Mouse (Mus musculus) hindbrain, embryonic 16.5 days (tissue): Measurements from ENCODE around the gene Magi1. TPM values are rescaled to one million over a fixed set of nuclear protein-coding genes. Genes with fewer than 3 reads are reported as not detected.

Experiments used
- ATAC-seq: fragments of 200-750 bp; cut with Nextera tagmentation; 2 replicates; pipeline ENCODE4 v1.8.0; 2017; ENCODE audit warnings: moderate TSS enrichment, moderate library complexity
- H3K27ac ChIP-seq: fragments of 300-500 bp; sonication (generic); 2 replicates; pipeline ENCODE4 v1.5.1; 2014; ENCODE audit warnings: low read depth, mild to moderate bottlenecking, control low read depth, low read length, moderate library complexity
- H3K27me3 ChIP-seq: fragments of 300-500 bp; sonication (generic); replicated peaks from 2 replicates; pipeline ENCODE4 v1.6.1; 2014; ENCODE audit warnings: low read length; ENCODE audit not compliant: control insufficient read depth, insufficient read depth
- H3K36me3 ChIP-seq: fragments of 300-500 bp; sonication (generic); 2 replicates; pipeline ENCODE4 v1.6.1; 2014; ENCODE audit warnings: mild to moderate bottlenecking, low read length, moderate library complexity, mixed read lengths; ENCODE audit not compliant: control insufficient read depth, insufficient read depth
- H3K4me1 ChIP-seq: fragments of 300-500 bp; sonication (generic); 2 replicates; pipeline ENCODE4 v1.6.1; 2014; ENCODE audit warnings: low read depth, low read length; ENCODE audit not compliant: control insufficient read depth, insufficient read depth
- H3K4me2 ChIP-seq: fragments of 300-500 bp; sonication (generic); 2 replicates; pipeline ENCODE4 v1.6.1; 2014; ENCODE audit warnings: mild to moderate bottlenecking, low read length, control low read depth, moderate library complexity
- H3K4me3 ChIP-seq: fragments of 300-500 bp; sonication (generic); 2 replicates; pipeline ENCODE4 v1.5.1; 2014; ENCODE audit warnings: mild to moderate bottlenecking, low read length, control low read depth, moderate library complexity
- H3K9ac ChIP-seq: fragments of 300-500 bp; sonication (generic); 2 replicates; pipeline ENCODE4 v1.6.1; 2014; ENCODE audit warnings: low read depth, mild to moderate bottlenecking, control low read depth, low read length, moderate library complexity
- H3K9me3 ChIP-seq: fragments of 300-500 bp; sonication (generic); 2 replicates; pipeline ENCODE4 v1.6.1; 2014; ENCODE audit warnings: mild to moderate bottlenecking, low read length, moderate library complexity; ENCODE audit not compliant: control insufficient read depth
- WGBS: fragments of 180-500 bp; shearing (Covaris S2); extraction: QIAGEN DNeasy Blood & Tissue Kit; methylation state at CpG from one replicate; pipeline ENCODE4 v1.1.7; 2014; 5-methylcytosine and 5-hydroxymethylcytosine counted together
- polyA plus RNA-seq: library from polyadenylated mRNA; unstranded; fragments of >200 nt; fragmentation: Nextera tagmentation; extraction: Ambion mirVana; gene quantifications from 2 replicates; pipeline ENCODE4 v1.2.1, GENCODE M21; 2015

Gene Magi1
- polyA plus RNA-seq, 1 experiment from 2014 or later: 27.7 TPM

DNA sequence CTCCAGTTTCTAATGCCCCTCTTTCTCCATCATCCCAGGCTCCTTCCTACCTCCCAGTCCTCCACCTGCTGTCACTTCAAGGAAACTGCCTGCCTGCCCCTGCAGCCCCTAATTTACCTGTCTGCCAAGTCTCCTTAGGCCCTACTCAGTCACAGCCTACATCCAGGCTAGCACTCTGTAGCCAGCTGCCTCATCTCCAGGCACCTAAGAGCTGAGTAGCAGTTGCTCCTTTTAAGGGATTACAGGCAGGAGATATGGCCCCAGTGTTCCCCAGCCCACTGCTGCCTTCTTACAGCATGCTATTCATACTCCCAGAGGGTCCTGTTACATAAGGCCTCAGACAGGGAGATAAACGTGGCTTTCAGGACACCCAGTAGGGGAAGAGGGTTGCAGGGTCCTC is 426.9 kb downstream of the Magi1 start:
- H3K27me3 ChIP-seq: no peaks in the 10 kb centered on the region
- H3K4me3 ChIP-seq: no peak overlapping the region
- H3K9ac ChIP-seq: no peak overlapping the region
- H3K27ac ChIP-seq: peak overlapping the region; percentile 29; the same call in 1 of the 2 replicates
- 36% methylated on average over 1 of the region's 1 CpGs for WGBS
- no peaks in the 10 kb centered on the region for H3K9me3 ChIP-seq
- ATAC-seq: no peak
- no peaks in the 10 kb centered on the region for H3K36me3 ChIP-seq
- H3K4me1 ChIP-seq: peaks cover 20% of the 10 kb centered on the region
- no peak overlapping the region for H3K4me2 ChIP-seq

DNA sequence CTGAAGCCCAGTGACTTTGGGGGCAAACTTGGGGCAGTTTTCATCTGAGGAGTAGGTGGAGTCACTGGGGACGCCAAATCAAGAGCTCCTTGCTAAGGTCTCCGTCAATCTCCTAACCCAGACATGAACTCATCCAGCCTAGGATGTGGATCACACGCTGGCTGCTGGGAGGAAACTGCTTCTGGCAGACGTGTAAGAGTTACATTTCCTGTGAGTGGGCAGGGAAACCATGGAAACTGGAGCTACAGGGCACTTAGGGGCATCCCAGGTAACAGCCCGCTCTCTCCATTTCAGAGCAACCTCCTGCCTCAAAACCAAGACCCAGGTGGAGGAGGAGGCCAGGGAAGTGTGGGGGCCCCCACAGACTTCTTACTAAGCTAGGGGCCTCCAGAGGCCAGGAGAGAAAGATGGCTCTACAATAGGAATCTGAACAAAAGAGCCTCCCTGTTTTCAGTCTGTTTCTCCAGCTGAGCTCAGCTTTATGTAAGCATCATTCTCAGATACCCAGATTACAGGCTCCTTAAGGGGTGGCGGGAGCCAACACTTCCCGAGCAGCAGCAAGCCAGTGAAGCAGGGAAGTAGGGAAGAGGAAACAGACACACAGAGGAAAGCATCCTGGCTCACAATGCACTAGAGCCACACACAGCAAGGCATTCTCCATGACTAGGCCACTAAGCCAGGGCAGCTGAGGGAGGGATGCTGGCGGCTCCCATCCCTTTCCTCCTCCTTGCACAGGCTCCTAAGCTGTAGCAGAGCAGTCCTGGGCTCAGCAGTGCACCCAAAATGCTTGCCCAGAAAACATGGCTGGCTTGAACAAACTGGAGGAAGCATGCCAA is 427.7 kb downstream of the Magi1 start:
- Histone ChIP-seq H3K36me3 (no peaks in the 10 kb centered on the region), H3K9me3 (no peaks in the 10 kb centered on the region), H3K27me3 (no peaks in the 10 kb centered on the region), H3K4me1 (peaks cover 20% of the 10 kb centered on the region), H3K9ac (peak overlapping the region; percentile 4; the same call in 1 of the 2 replicates), H3K4me2 (no peak overlapping the region), H3K27ac (peak overlapping the region; percentile 52), H3K4me3 (no peak overlapping the region)
- peak; percentile 59 for ATAC-seq
- WGBS: 25% methylated on average over 8 of the region's 8 CpGs

DNA sequence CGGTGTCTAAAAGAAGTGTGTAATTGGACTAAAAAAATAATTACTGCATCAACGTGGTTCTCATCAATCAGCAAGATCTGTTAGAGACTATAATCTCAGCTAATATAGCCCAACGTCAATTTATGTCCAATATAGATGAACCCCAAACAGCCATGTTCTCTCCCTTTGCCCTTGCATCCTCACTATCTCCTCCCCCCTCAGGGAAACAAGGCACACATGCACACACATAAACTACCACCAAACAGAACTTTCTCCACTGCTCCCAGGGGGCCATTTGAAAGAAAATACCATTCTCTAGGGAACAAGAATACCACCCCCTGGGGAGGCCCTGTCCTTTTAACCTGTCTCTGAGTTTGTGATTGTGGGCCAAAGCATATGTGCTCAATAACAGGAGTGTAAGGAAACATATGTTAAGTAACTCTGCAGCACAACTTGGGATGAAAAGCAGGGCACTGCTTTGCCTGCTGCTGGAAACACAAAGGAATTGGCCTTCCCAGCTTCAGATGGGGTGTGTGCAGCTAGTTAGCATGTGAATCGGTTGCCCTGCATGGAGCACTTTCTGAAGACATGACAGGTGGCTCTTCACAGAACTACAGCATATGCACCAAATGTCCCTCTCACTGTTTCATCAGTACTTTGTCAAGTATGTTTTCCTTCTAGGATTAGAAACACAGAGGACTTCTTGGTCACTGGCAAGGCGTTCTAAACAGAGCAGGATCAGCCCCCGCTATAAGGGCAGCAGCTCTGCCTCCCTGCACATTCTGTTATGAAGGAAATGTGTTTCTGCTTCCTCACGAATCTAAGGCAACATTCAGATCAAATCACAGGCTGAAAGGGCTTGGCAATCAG is 434.6 kb downstream of the Magi1 start:
- Histone ChIP-seq H3K4me3 (no peak overlapping the region), H3K4me2 (no peak overlapping the region), H3K27ac (peak overlapping the region; percentile 36; the same call in 1 of the 2 replicates), H3K9ac (no peak overlapping the region), H3K9me3 (no peaks in the 10 kb centered on the region), H3K36me3 (no peaks in the 10 kb centered on the region; the same call in 1 of the 2 replicates), H3K4me1 (peaks cover 31% of the 10 kb centered on the region), H3K27me3 (no peaks in the 10 kb centered on the region)
- ATAC-seq: 0 out of 2 replicates have a peak, but pooled peaks have one; percentile 31
- 13% methylated on average over 7 of the region's 7 CpGs for WGBS

DNA sequence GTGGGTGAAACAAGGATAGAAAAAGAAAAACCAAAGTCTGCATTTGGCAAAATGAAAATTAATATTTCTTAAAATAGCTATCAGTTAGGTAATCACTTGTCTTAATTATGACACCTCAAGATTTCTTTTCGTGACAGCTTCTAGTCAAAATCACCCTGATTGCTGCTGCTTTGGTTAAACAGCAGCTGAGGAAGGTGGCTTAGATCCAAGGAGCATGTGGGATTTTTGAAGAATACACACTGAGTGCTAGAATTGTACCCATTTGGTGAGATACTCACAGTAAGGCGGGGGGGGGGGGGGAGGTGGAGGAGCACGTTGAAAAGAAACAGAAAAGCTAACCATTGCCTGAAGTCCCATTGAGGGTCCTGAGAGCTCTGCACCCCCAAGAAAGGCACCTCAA is 438.2 kb downstream of the Magi1 start:
- Histone ChIP-seq H3K4me2 (no peak overlapping the region), H3K9ac (no peak overlapping the region), H3K4me3 (no peak overlapping the region), H3K4me1 (peaks cover 31% of the 10 kb centered on the region), H3K27ac (no peak overlapping the region), H3K9me3 (no peaks in the 10 kb centered on the region), H3K27me3 (no peaks in the 10 kb centered on the region), H3K36me3 (no peaks in the 10 kb centered on the region; the same call in 1 of the 2 replicates)
- 66% methylated on average over 3 of the region's 3 CpGs for WGBS
- no peak for ATAC-seq

DNA sequence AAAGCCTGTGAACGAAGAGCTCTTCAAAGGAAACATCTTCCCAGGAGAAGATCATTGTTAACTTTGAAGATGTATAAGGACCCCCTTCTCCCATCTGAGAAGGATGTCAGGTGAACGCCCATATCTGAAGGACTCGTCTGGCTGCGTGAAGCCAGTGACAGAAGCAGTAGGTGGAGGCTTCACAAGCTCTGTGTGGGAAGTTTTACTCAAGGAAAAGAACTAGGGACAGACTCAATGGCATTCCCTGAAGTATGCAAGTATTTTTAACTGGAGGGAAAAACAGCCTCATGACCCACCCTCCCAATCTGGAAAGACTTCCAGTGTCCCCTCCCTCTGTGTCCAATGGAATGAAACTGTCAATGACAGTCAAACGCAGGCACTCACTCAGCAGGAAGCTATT is 438.6 kb downstream of the Magi1 start:
- H3K27ac ChIP-seq: no peak overlapping the region
- ATAC-seq: no peak
- WGBS: 46% methylated on average over 5 of the region's 5 CpGs
- peaks cover 31% of the 10 kb centered on the region for H3K4me1 ChIP-seq
- no peak overlapping the region for H3K4me3 ChIP-seq
- no peak overlapping the region for H3K9ac ChIP-seq
- H3K4me2 ChIP-seq: no peak overlapping the region
- H3K27me3 ChIP-seq: no peaks in the 10 kb centered on the region
- H3K9me3 ChIP-seq: no peaks in the 10 kb centered on the region
- H3K36me3 ChIP-seq: no peaks in the 10 kb centered on the region; the same call in 1 of the 2 replicates

DNA sequence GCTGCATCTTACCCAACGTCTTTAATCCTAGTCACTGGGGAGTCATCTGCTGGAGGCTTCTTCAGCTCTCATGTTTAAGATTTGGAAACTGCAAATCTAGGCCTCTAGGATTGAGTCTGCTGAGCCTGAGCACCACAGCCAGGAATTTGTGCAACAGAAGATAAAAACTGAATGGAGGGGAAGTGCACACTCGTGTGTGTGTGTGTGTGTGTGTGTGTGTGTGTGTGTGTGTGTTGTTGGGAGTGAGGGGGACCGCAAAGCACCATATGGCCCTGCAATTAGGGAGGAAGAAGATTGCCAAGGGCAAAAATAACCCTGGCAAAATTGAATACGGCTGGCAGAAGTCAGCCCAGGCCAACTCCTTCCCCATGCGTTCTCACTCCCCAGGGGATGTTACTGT is 439.1 kb downstream of the Magi1 start:
- no peak overlapping the region for H3K4me3 ChIP-seq
- no peaks in the 10 kb centered on the region for H3K27me3 ChIP-seq
- no peaks in the 10 kb centered on the region for H3K9me3 ChIP-seq
- H3K4me1 ChIP-seq: peaks cover 28% of the 10 kb centered on the region
- H3K4me2 ChIP-seq: no peak overlapping the region
- peak overlapping the region; percentile 8; the same call in 1 of the 2 replicates for H3K27ac ChIP-seq
- peak; percentile 40 for ATAC-seq
- H3K9ac ChIP-seq: no peak overlapping the region
- 34% methylated on average over 5 of the region's 5 CpGs for WGBS
- no peaks in the 10 kb centered on the region; the same call in 1 of the 2 replicates for H3K36me3 ChIP-seq

DNA sequence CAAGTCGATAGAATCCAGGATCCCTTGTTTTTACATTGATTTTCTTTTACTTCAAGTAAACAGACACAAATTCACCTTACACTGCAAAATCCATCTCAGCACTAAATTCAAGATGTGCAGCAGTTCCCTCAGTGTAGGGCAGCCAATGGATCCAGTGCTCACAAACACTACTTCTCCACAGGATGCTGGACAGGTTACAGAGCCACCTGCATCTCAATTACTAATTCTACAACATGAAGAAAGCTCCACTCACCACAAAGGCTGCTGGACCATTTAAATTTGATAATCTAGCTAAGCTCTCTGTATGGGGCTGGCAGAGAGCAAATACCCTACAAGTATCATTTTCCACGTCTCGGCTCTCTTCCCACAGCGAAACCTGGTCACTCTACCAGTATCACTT is 445.3 kb downstream of the Magi1 start:
- Histone ChIP-seq H3K4me2 (no peak overlapping the region), H3K9me3 (no peaks in the 10 kb centered on the region), H3K36me3 (no peaks in the 10 kb centered on the region), H3K27ac (no peak overlapping the region), H3K4me1 (no peaks in the 10 kb centered on the region; the same call in none of the 2 replicates), H3K4me3 (no peak overlapping the region), H3K27me3 (no peaks in the 10 kb centered on the region), H3K9ac (no peak overlapping the region)
- 78% methylated on average over 4 of the region's 4 CpGs for WGBS
- ATAC-seq: no peak

DNA sequence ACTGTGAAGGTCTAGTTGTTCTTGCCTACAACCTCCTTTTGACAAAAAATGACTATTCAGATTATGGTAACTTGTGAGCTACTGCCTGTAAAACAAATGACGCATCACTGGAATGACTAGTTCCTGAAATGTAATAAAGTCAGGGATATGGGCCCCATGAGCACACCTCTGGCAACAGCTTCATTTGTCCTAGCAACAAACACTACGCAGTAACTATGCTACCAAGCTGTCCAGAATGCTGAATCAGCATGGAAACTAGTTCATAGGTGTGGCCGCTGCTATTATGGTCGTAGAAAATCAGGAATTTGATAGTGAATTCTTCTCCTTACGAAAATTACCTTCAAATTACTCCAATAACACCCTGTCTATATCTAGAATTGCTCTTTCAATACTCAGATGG is 447.1 kb downstream of the Magi1 start:
- ATAC-seq: no peak
- no peaks in the 10 kb centered on the region for H3K9me3 ChIP-seq
- no peak overlapping the region for H3K9ac ChIP-seq
- no peak overlapping the region for H3K27ac ChIP-seq
- no peaks in the 10 kb centered on the region; the same call in none of the 2 replicates for H3K4me1 ChIP-seq
- no peak overlapping the region for H3K4me2 ChIP-seq
- 78% methylated on average over 5 of the region's 5 CpGs for WGBS
- H3K27me3 ChIP-seq: no peaks in the 10 kb centered on the region
- H3K36me3 ChIP-seq: no peaks in the 10 kb centered on the region
- H3K4me3 ChIP-seq: no peak overlapping the region

DNA sequence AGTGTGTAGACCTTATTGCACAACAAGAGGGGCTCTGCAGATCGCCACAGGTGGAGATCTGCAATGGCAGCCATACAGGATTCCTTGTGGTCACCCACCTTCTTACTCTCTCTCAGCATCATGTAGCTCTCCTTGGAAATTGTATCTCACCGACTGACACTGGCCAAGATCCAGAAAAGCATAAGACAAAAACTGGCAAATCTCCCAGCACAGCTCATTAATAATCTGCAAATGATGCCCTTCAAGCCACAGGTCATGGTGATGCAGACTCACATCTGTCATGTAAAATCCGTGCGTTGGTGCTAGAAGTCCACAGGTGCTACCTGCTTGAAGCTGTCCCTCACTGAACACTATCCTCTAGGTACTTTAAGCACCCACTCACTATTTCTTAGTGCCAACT is 448.5 kb downstream of the Magi1 start:
- Histone ChIP-seq H3K27ac (no peak overlapping the region), H3K9me3 (no peaks in the 10 kb centered on the region), H3K36me3 (no peaks in the 10 kb centered on the region), H3K27me3 (no peaks in the 10 kb centered on the region), H3K9ac (no peak overlapping the region), H3K4me1 (no peaks in the 10 kb centered on the region; the same call in none of the 2 replicates), H3K4me2 (no peak overlapping the region), H3K4me3 (no peak overlapping the region)
- ATAC-seq: no peak
- 56% methylated on average over 4 of the region's 4 CpGs for WGBS
